Mouse (Mus musculus): Measurements from ENCODE around the gene Yjefn3. TPM values are rescaled to one million over a fixed set of nuclear protein-coding genes. Genes with fewer than 3 reads are reported as not detected.
A peak's percentile ranks its signal among the peaks of the same experiment; 100 is the strongest.

The Yjefn3 gene
- polyA plus RNA-seq, 1 experiment from 2014 or later = 15.6 TPM

DNA sequence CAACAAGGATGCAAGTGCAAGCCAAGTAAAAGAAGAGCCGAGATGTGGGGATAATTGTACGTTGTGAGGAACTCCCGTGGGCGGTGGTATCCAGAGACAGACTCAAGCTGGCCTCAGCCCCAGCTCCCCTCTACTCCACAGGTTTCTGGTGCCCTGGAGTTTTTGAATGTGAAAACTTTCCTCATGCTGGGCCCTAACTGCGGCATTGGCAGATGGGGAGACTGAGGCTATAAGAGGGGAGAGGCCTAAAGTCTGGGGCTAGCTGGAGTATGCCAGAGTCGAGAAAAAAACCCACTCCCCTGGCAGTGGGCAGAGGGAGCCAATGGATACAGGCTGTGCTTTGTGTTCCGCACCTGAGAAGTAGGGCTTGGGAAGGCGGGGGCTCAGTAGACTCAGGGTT is 1.6 kb upstream of the Yjefn3 start:
- H3K9me3 ChIP-seq (replicated peaks) = no peaks in the 10 kb centered on the region
- 87% methylated on average over 8 of the region's 8 CpGs for WGBS
- H3K4me1 ChIP-seq = peaks cover 42% of the 10 kb centered on the region
- H3K9ac ChIP-seq (replicated peaks) = no peak overlapping the region
- no peaks in the 10 kb centered on the region for H3K27me3 ChIP-seq (replicated peaks)
- no peak overlapping the region for H3K4me3 ChIP-seq (replicated peaks)
- peaks cover 16% of the 10 kb centered on the region for H3K36me3 ChIP-seq
- ATAC-seq (ENCODE audit: low FRiP score) = no peak
- peak overlapping the region; percentile 77 for H3K27ac ChIP-seq (replicated peaks)
- H3K4me2 ChIP-seq = peak overlapping the region; percentile 99

DNA sequence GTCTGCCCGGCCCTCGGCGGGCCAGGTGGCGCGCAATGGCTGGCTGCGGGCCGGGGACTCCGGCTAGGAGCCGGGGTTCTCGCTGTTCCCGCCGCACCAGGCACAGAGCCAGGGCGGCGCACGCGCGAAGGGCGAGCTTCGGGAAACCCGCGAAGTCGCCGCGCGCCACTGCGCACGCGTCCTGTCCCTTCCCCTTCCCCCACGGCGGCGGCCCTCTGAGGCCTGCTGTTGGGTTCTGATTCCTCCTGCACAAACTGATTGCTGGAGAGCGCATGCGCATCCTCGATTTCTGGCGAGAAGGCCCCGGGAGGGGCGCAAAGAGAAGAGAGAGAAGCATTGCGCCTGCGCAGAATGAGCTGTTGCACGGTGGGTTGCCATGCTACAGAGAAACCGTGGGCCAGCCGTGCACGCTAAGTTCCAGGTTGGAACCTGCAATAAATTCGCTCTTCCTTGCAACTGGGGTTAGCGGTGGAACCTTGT is 591 bp upstream of the Yjefn3 start:
- Histone ChIP-seq H3K4me1 (peaks cover 50% of the 10 kb centered on the region), H3K9ac (replicated peaks) (peak overlapping the region; percentile 69), H3K4me2 (peak overlapping the region; percentile 99), H3K36me3 (peaks cover 10% of the 10 kb centered on the region), H3K27ac (replicated peaks) (peak overlapping the region; percentile 93), H3K27me3 (replicated peaks) (no peaks in the 10 kb centered on the region), H3K9me3 (replicated peaks) (no peaks in the 10 kb centered on the region), H3K4me3 (replicated peaks) (peak overlapping the region; percentile 77)
- ATAC-seq (ENCODE audit: low FRiP score) = peak; percentile 89
- WGBS = under 1% methylated on average over 45 of the region's 45 CpGs

DNA sequence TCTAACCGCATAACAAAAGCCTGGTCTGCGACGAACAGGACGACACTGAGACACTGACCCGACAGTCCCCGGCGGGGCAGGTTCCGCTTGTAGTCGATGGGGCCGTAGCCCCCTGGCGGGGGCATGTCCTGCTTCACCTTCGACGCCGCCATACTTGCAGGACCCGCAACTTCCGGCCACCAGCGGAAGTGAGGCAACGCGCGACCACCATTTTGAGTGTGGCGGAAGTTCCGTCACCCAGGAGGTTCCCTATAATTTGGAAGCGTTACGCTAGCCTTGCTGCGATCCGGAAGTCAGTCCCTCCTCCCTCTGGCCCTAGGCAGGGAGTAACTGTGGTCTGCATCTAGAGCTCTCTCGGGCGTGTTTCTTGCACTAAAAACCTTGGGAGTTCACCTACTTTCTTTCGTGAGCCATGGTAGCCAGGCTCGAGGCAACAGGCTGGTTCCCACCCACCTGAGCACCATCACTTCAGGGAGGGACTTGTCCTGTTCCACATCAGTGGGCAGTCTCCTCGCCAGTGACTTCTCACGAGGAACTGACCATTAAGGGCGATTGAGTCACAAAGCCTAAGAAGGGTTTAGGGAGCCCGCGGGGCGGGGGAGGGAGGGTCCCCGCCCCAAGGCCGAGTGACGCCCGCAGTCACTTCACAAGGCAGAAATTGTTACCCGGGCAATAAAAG is 889 bp downstream of the Yjefn3 start:
- peak overlapping the region; percentile 99 for H3K4me2 ChIP-seq
- H3K9me3 ChIP-seq (replicated peaks) = no peaks in the 10 kb centered on the region
- H3K27ac ChIP-seq (replicated peaks) = peak overlapping the region; percentile 93
- WGBS = 1% methylated on average over 41 of the region's 41 CpGs
- peak; percentile 70 for ATAC-seq (ENCODE audit: low FRiP score)
- H3K4me1 ChIP-seq = peaks cover 65% of the 10 kb centered on the region
- H3K4me3 ChIP-seq (replicated peaks) = peak overlapping the region; percentile 77
- H3K36me3 ChIP-seq = no peaks in the 10 kb centered on the region
- H3K9ac ChIP-seq (replicated peaks) = peak overlapping the region; percentile 78
- no peaks in the 10 kb centered on the region for H3K27me3 ChIP-seq (replicated peaks)

DNA sequence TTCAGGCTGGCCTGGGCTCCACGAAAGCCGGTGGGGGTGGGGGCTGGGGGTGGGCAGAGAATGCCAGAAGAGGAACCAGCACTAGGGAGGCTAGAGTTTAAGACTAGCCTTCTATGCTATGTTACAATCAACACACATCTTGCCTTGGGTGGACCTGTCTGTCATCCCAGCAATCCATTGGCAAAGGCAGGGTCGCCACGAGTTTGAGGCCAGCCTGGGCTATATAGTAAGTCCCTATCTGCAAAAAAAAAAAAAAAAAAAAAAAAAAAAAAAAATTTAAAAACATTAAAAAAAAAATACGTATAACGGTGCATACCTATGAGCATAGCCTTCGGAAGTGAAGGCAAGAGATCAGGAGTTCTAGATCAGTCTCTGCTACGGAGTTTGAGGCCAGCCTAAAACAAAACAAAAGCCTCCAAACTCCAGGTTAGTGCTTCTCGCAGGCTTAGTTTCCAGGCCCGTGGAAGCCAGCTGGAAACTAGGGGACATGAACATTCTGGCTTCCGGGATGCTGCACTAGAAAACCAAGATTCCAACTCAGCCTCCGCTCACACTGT is 1.5 kb downstream of the Yjefn3 start:
- H3K36me3 ChIP-seq = no peaks in the 10 kb centered on the region
- peaks cover 71% of the 10 kb centered on the region for H3K4me1 ChIP-seq
- ATAC-seq (ENCODE audit: low FRiP score) = no peak; the same call in 1 of the 2 replicates
- H3K9ac ChIP-seq (replicated peaks) = peak overlapping the region; percentile 78
- WGBS = 15% methylated on average over 12 of the region's 12 CpGs
- H3K4me2 ChIP-seq = peak overlapping the region; percentile 99
- peak overlapping the region; percentile 93 for H3K27ac ChIP-seq (replicated peaks)
- peak overlapping the region; percentile 77 for H3K4me3 ChIP-seq (replicated peaks)
- H3K9me3 ChIP-seq (replicated peaks) = no peaks in the 10 kb centered on the region
- H3K27me3 ChIP-seq (replicated peaks) = no peaks in the 10 kb centered on the region

GRCm38 (mm10) chr8:69899876-69900275 is 2.6 kb downstream of the Yjefn3 start:
- H3K4me3 ChIP-seq (replicated peaks) = peak overlapping the region; percentile 77; the same call in 1 of the 2 replicates
- no peak overlapping the region for H3K27ac ChIP-seq (replicated peaks)
- no peak overlapping the region for H3K9ac ChIP-seq (replicated peaks)
- peaks cover 81% of the 10 kb centered on the region for H3K4me1 ChIP-seq
- H3K36me3 ChIP-seq = no peaks in the 10 kb centered on the region
- H3K27me3 ChIP-seq (replicated peaks) = no peaks in the 10 kb centered on the region
- 98% methylated on average over 2 of the region's 2 CpGs for WGBS
- ATAC-seq (ENCODE audit: low FRiP score) = no peak
- H3K9me3 ChIP-seq (replicated peaks) = no peaks in the 10 kb centered on the region
- peak overlapping the region; percentile 99; the same call in 1 of the 2 replicates for H3K4me2 ChIP-seq

- 88% methylated on average over 6 of the region's 6 CpGs for WGBS
- ATAC-seq (ENCODE audit: low FRiP score) = no peak
- Histone ChIP-seq H3K4me2 (no peak overlapping the region), H3K4me1 (peaks cover 78% of the 10 kb centered on the region), H3K27me3 (replicated peaks) (no peaks in the 10 kb centered on the region), H3K27ac (replicated peaks) (no peak overlapping the region), H3K9ac (replicated peaks) (no peak overlapping the region), H3K9me3 (replicated peaks) (no peaks in the 10 kb centered on the region), H3K4me3 (replicated peaks) (no peak overlapping the region), H3K36me3 (peaks cover 6% of the 10 kb centered on the region; the same call in 1 of the 2 replicates)
Observed at GRCm38 (mm10) chr8:69897857-69898256, 4.7 kb downstream of the Yjefn3 start.

- Histone ChIP-seq H3K27me3 (replicated peaks) (no peaks in the 10 kb centered on the region), H3K4me2 (no peak overlapping the region), H3K27ac (replicated peaks) (no peak overlapping the region), H3K36me3 (peaks cover 6% of the 10 kb centered on the region; the same call in 1 of the 2 replicates), H3K4me3 (replicated peaks) (no peak overlapping the region), H3K9ac (replicated peaks) (no peak overlapping the region), H3K9me3 (replicated peaks) (no peaks in the 10 kb centered on the region), H3K4me1 (peaks cover 69% of the 10 kb centered on the region)
- no peak for ATAC-seq (ENCODE audit: low FRiP score)
- 65% methylated on average over 4 of the region's 4 CpGs for WGBS
Observed at GRCm38 (mm10) chr8:69895772-69896451, 6.6 kb downstream of the Yjefn3 start.

DNA sequence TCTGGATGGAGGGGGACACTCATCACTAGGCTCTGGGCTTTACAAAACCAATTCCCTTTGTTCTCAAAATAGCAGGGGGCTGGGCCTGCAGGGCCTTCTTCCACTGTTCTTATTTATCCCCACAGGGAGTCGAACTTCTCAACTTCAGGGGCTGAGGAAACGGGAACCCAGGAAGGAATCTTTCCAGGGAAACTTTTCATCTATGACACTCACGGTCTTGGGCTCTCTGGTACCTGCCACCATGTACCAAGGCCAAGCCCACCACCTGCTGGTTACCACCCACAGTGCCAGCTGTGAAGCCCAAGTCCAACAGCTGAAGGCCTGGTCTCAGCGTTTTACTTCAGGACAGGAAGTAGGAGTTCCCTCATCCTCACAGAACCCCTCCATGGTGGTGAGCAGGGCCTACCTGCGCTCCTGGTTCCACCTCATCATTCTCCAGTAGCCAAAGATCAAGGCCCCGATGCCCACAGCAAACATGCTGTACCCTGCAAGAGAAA is 7.6 kb downstream of the Yjefn3 start:
- H3K4me2 ChIP-seq = no peak overlapping the region
- no peaks in the 10 kb centered on the region for H3K9me3 ChIP-seq (replicated peaks)
- no peak overlapping the region for H3K27ac ChIP-seq (replicated peaks)
- WGBS = 52% methylated on average over 6 of the region's 6 CpGs
- no peak overlapping the region for H3K9ac ChIP-seq (replicated peaks)
- peaks cover 6% of the 10 kb centered on the region; the same call in 1 of the 2 replicates for H3K36me3 ChIP-seq
- H3K4me3 ChIP-seq (replicated peaks) = no peak overlapping the region
- H3K27me3 ChIP-seq (replicated peaks) = peaks cover 6% of the 10 kb centered on the region
- peaks cover 61% of the 10 kb centered on the region for H3K4me1 ChIP-seq
- no peak for ATAC-seq (ENCODE audit: low FRiP score)

- no peak overlapping the region for H3K9ac ChIP-seq (replicated peaks)
- H3K9me3 ChIP-seq (replicated peaks) = no peaks in the 10 kb centered on the region
- ATAC-seq (ENCODE audit: low FRiP score) = no peak
- H3K4me2 ChIP-seq = no peak overlapping the region
- H3K36me3 ChIP-seq = peaks cover 6% of the 10 kb centered on the region; the same call in 1 of the 2 replicates
- H3K4me3 ChIP-seq (replicated peaks) = no peak overlapping the region
- peaks cover 58% of the 10 kb centered on the region for H3K4me1 ChIP-seq
- H3K27me3 ChIP-seq (replicated peaks) = peaks cover 17% of the 10 kb centered on the region
- H3K27ac ChIP-seq (replicated peaks) = no peak overlapping the region
- 45% methylated on average over 17 of the region's 17 CpGs for WGBS
Observed at GRCm38 (mm10) chr8:69893863-69894262, 8.6 kb downstream of the Yjefn3 start.

DNA sequence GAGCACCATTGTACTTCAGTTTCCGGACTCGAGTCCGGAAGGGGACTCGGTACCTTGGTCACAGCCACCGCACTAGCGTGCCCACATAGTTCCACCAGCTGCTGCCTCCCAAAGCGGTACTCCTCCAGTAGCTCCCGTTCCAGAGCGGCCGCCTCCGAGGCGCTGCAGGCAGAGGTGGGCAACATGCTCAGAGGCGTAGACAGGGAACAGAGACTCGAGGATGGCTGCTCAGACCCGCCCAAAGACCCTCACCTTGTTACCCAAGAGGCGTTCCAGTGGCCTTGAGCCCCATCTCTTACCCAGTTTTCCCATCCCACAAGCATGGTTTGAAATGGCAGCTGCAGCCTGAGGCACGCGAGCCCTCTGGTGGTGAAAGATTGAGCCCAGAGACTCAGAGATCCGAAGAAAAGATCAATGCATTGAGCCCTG is 11.7 kb downstream of the Yjefn3 start:
- Histone ChIP-seq H3K36me3 (peaks cover 6% of the 10 kb centered on the region; the same call in 1 of the 2 replicates), H3K27me3 (replicated peaks) (peaks cover 46% of the 10 kb centered on the region), H3K4me1 (peaks cover 54% of the 10 kb centered on the region), H3K4me3 (replicated peaks) (0 out of 2 replicates have a peak overlapping the region, but pooled peaks have one; percentile 5), H3K4me2 (peak overlapping the region; percentile 31; the same call in 1 of the 2 replicates), H3K9ac (replicated peaks) (no peak overlapping the region; the same call in 1 of the 2 replicates), H3K9me3 (replicated peaks) (no peaks in the 10 kb centered on the region), H3K27ac (replicated peaks) (0 out of 2 replicates have a peak overlapping the region, but pooled peaks have one; percentile 2)
- 38% methylated on average over 19 of the region's 19 CpGs for WGBS
- no peak for ATAC-seq (ENCODE audit: low FRiP score)

DNA sequence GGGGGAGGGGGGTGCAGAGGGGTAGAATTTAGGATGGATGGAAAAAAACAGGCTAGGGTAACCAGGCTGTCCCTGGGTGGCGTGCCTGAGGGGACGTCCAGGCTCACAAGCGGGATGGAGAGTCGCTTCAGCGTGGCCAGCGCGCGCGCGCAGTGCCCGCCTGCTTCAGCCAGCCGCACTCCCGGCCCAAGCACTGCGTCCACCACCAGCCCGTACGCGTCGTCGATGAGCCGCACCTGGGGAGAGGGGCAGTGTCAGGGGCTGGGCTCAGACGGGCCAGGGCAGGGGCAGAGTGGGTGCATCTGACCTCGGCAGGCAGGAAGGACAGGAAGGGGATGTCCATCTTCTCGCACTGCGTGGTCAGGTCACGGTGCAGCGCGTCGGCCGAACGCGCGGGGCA is 13.6 kb downstream of the Yjefn3 start:
- H3K4me3 ChIP-seq (replicated peaks) = peak overlapping the region; percentile 24
- H3K4me2 ChIP-seq = peak overlapping the region; percentile 55
- peaks cover 40% of the 10 kb centered on the region for H3K4me1 ChIP-seq
- WGBS = 3% methylated on average over 32 of the region's 32 CpGs
- ATAC-seq (ENCODE audit: low FRiP score) = 0 out of 2 replicates have a peak, but pooled peaks have one; percentile 11
- H3K9ac ChIP-seq (replicated peaks) = no peak overlapping the region
- no peaks in the 10 kb centered on the region for H3K9me3 ChIP-seq (replicated peaks)
- H3K36me3 ChIP-seq = peaks cover 3% of the 10 kb centered on the region; the same call in 1 of the 2 replicates
- H3K27ac ChIP-seq (replicated peaks) = no peak overlapping the region
- H3K27me3 ChIP-seq (replicated peaks) = peaks cover 66% of the 10 kb centered on the region
